Mouse (Mus musculus) liver, postnatal 0 days (tissue): ENCODE data around the gene Vti1b.

ENCODE experiments used
- CTCF ChIP-seq: sonication (generic); IDR thresholded peaks from 2 replicates; pipeline ENCODE4 v1.5.1; 2016; ENCODE audit warnings: antibody characterized with exemption, low read depth
- EP300 ChIP-seq: IDR thresholded peaks from 2 replicates; pipeline ENCODE4 v1.6.1; 2016; ENCODE audit warnings: antibody characterized with exemption, low read depth, mild to moderate bottlenecking

DNA sequence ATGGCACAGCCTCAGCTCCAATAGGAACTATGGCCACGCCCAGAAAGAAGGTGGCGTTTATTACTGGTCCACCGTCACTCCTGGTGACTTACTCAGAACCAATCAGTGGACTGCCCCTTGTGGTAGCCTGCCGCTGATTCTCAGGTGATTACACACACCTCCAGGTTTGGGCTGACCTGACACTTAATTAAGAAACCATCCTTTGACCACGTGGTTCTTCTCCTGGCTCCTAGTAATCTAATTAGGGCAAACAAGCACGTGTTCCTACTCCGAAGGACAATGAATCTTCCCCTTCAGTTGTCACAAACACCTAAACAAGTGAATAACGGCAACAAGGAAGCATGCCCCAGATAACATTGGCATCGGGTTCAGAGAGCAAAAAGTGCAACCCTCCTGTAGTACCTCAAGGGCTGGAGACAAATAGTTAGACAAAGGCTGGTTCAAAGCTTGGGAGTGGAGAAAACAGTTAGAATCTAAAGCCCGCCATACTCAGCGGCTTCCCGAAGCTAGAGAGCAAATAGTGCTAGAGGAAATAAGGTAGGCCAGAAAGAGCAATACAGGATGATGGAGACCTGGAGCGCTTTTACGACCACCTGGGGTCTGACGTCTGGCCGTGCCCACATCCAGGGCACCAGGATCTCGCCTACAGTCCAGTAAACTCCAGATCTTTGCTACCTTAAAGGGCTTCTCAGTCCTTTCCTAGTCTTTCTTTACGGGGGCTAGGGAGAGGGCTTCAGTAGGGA lies 18.6 kb upstream of the Vti1b start:
- no peak for TF ChIP-seq EP300
- peak; percentile 40; the same call in 1 of the 2 replicates for TF ChIP-seq CTCF
